Mouse (Mus musculus) NIH3T3 (cell line): ENCODE measurements around the gene Sept4.

ENCODE experiments used
- DNase-seq: peaks from one replicate; pipeline ENCODE4 v3.0.0-alpha.2; 2012; ENCODE audit warnings: low read depth

The Sept4 gene

GRCm38 (mm10) chr11:87578963-87579601 is 10.4 kb downstream of the Sept4 start:
- no peak for DNase-seq

GRCm38 (mm10) chr11:87579713-87580112 is 11.0 kb downstream of the Sept4 start:
- no peak for DNase-seq

- no peak for DNase-seq
Measured at GRCm38 (mm10) chr11:87580543-87581085, 11.9 kb downstream of the Sept4 start.

- DNase-seq = no peak
Measured at GRCm38 (mm10) chr11:87581161-87581865, 12.6 kb downstream of the Sept4 start.

GRCm38 (mm10) chr11:87581933-87582710 is 13.4 kb downstream of the Sept4 start:
- DNase-seq = peak; percentile 77

GRCm38 (mm10) chr11:87583291-87584034 is 14.8 kb downstream of the Sept4 start:
- no peak for DNase-seq

- DNase-seq = peak; percentile 77
Measured at GRCm38 (mm10) chr11:87584711-87585505, 16.2 kb downstream of the Sept4 start.

GRCm38 (mm10) chr11:87587211-87587874 is 18.6 kb downstream of the Sept4 start:
- DNase-seq = peak; percentile 64

- DNase-seq = no peak
Measured at GRCm38 (mm10) chr11:87589605-87590004, 20.9 kb downstream of the Sept4 start.

GRCm38 (mm10) chr11:87590841-87591525 is 22.3 kb downstream of the Sept4 start:
- DNase-seq = peak; percentile 54

- DNase-seq = peak; percentile 99
Measured at GRCm38 (mm10) chr11:87591526-87592353, 23.0 kb downstream of the Sept4 start, which contains the start of gene Mtmr4. TSS of gene Mtmr4 (plus strand) at chr11:87592162.

- DNase-seq = no peak
Measured at GRCm38 (mm10) chr11:87592354-87592695, 23.6 kb downstream of the Sept4 start.

- DNase-seq = peak; percentile 55
Measured at GRCm38 (mm10) chr11:87592713-87593598, 24.3 kb downstream of the Sept4 start.

- DNase-seq = peak; percentile 93
Measured at GRCm38 (mm10) chr11:87595327-87595841, 26.7 kb downstream of the Sept4 start.

GRCm38 (mm10) chr11:87595976-87596375 is 27.3 kb downstream of the Sept4 start:
- DNase-seq = peak; percentile 48

GRCm38 (mm10) chr11:87596492-87596891 is 27.8 kb downstream of the Sept4 start:
- peak; percentile 22 for DNase-seq

GRCm38 (mm10) chr11:87597061-87597460 is 28.4 kb downstream of the Sept4 start:
- DNase-seq = no peak
